Mouse (Mus musculus) midbrain, embryonic 13.5 days (tissue): Measurements from ENCODE around the gene Ptpn6. TPM values are rescaled to one million over a fixed set of nuclear protein-coding genes. Genes with fewer than 3 reads are reported as not detected.

Experiments used
- ATAC-seq: fragments of 200-750 bp; cut with Nextera tagmentation; 2 replicates; pipeline ENCODE4 v1.8.0; 2017; ENCODE audit warnings: mild to moderate bottlenecking, moderate TSS enrichment, moderate library complexity
- H3K27ac ChIP-seq: fragments of 300-500 bp; sonication (generic); 2 replicates; pipeline ENCODE4 v1.5.1; 2015; ENCODE audit warnings: inconsistent platforms, mild to moderate bottlenecking, moderate library complexity
- H3K27me3 ChIP-seq: fragments of 300-500 bp; sonication (generic); 2 replicates; pipeline ENCODE4 v1.6.1; 2015; ENCODE audit warnings: mild to moderate bottlenecking, inconsistent platforms
- H3K36me3 ChIP-seq: fragments of 300-500 bp; sonication (generic); 2 replicates; pipeline ENCODE4 v1.6.1; 2015; ENCODE audit warnings: mild to moderate bottlenecking, inconsistent platforms
- H3K4me1 ChIP-seq: fragments of 300-500 bp; sonication (generic); replicated peaks from 2 replicates; pipeline ENCODE4 v1.6.1; 2015; ENCODE audit warnings: inconsistent platforms
- H3K4me2 ChIP-seq: fragments of 300-500 bp; sonication (generic); replicated peaks from 2 replicates; pipeline ENCODE4 v1.6.1; 2015; ENCODE audit warnings: moderate library complexity, mild to moderate bottlenecking, inconsistent platforms
- H3K4me3 ChIP-seq: fragments of 300-500 bp; sonication (generic); replicated peaks from 2 replicates; pipeline ENCODE4 v1.5.1; 2015; ENCODE audit warnings: mild to moderate bottlenecking, inconsistent platforms
- H3K9ac ChIP-seq: fragments of 300-500 bp; sonication (generic); replicated peaks from 2 replicates; pipeline ENCODE4 v1.6.1; 2015; ENCODE audit warnings: mild to moderate bottlenecking, inconsistent platforms
- H3K9me3 ChIP-seq: fragments of 300-500 bp; sonication (generic); 2 replicates; pipeline ENCODE4 v1.6.1; 2016; ENCODE audit warnings: mild to moderate bottlenecking, inconsistent platforms
- WGBS: fragments of 180-500 bp; shearing (Covaris S2); methylation state at CpG from one replicate; pipeline ENCODE4 v1.1.7; 2015; 5-methylcytosine and 5-hydroxymethylcytosine counted together
- polyA plus RNA-seq: library from polyadenylated mRNA; unstranded; fragments of >200 nt; fragmentation: Nextera tagmentation; extraction: Ambion mirVana; gene quantifications from 2 replicates; pipeline ENCODE4 v1.2.1, GENCODE M21; 2015

Gene Ptpn6
- polyA plus RNA-seq, 1 experiment from 2014 or later: 3.4 TPM

DNA sequence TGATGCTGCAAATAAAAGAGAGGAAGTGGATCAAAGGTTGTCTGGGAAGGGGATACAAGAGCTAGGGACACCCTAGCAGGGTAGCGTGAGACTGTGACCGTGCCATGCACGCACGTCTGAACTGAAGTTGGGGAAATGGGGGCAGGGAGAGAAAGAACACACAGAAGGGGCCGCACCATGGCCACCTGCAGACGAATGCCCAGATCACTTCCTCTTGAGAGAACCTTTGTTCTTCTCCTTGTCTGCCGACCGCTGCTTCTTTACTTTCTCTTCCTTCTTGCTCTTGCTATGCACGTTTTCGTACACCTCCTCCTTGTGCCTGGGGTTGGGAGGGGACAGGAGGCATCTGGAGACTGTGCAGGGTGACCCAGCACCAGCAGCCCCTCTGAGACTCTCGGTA lies 17.6 kb downstream of the Ptpn6 start:
- no peak for ATAC-seq
- Histone ChIP-seq H3K4me1 (no peaks in the 10 kb centered on the region), H3K4me2 (no peak overlapping the region), H3K9me3 (no peaks in the 10 kb centered on the region), H3K9ac (no peak overlapping the region), H3K27ac (no peak overlapping the region), H3K4me3 (no peak overlapping the region), H3K36me3 (peaks cover 21% of the 10 kb centered on the region), H3K27me3 (no peaks in the 10 kb centered on the region)
- 65% methylated on average over 11 of the region's 11 CpGs for WGBS

- WGBS: 78% methylated on average over 7 of the region's 7 CpGs
- no peak for ATAC-seq
- H3K36me3 ChIP-seq: peaks cover 35% of the 10 kb centered on the region
- 0 out of 2 replicates have a peak, but pooled peaks cover under 1% of the 10 kb centered on the region for H3K4me1 ChIP-seq
- no peak overlapping the region for H3K4me2 ChIP-seq
- no peak overlapping the region for H3K9ac ChIP-seq
- H3K27ac ChIP-seq: no peak overlapping the region
- no peaks in the 10 kb centered on the region for H3K9me3 ChIP-seq
- H3K27me3 ChIP-seq: no peaks in the 10 kb centered on the region
- no peak overlapping the region for H3K4me3 ChIP-seq
Observed at GRCm38 (mm10) chr6:124719354-124719978, 19.0 kb downstream of the Ptpn6 start.

GRCm38 (mm10) chr6:124718703-124719102 lies 19.8 kb downstream of the Ptpn6 start:
- H3K4me1 ChIP-seq: peaks cover 8% of the 10 kb centered on the region
- no peaks in the 10 kb centered on the region for H3K27me3 ChIP-seq
- H3K27ac ChIP-seq: no peak overlapping the region
- 58% methylated on average over 9 of the region's 16 CpGs for WGBS
- no peak for ATAC-seq
- no peaks in the 10 kb centered on the region for H3K9me3 ChIP-seq
- no peak overlapping the region for H3K9ac ChIP-seq
- H3K4me2 ChIP-seq: no peak overlapping the region
- H3K36me3 ChIP-seq: peaks cover 43% of the 10 kb centered on the region
- H3K4me3 ChIP-seq: no peak overlapping the region

DNA sequence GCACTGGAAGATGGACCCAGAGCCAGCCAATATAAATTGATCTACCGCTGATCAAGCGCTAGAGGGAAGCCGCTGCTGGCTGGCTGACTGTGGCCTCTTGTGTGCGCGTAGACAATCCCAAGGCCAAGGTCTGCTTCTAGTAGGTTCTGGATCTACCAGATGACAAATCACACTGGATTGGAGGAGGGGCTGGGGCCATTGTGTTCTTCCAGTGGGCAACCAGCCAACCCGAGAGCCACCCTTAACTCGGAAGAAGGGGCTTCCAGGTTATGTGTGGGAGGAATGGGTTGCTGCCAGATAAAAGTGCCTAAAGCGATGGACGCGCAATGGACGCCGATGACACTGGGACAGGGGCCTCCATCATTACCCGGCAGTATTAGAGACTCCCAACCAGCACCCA lies 20.5 kb downstream of the Ptpn6 start:
- H3K9ac ChIP-seq: no peak overlapping the region
- H3K4me3 ChIP-seq: no peak overlapping the region
- WGBS: 81% methylated on average over 13 of the region's 13 CpGs
- H3K36me3 ChIP-seq: peaks cover 43% of the 10 kb centered on the region
- ATAC-seq: no peak
- no peaks in the 10 kb centered on the region for H3K27me3 ChIP-seq
- peaks cover 16% of the 10 kb centered on the region for H3K4me1 ChIP-seq
- H3K27ac ChIP-seq: no peak overlapping the region
- no peaks in the 10 kb centered on the region for H3K9me3 ChIP-seq
- H3K4me2 ChIP-seq: no peak overlapping the region

- Histone ChIP-seq H3K27me3 (no peaks in the 10 kb centered on the region), H3K36me3 (peaks cover 43% of the 10 kb centered on the region), H3K4me2 (no peak overlapping the region), H3K27ac (0 out of 2 replicates have a peak overlapping the region, but pooled peaks have one; percentile 5), H3K9me3 (no peaks in the 10 kb centered on the region), H3K9ac (no peak overlapping the region), H3K4me1 (peaks cover 20% of the 10 kb centered on the region), H3K4me3 (no peak overlapping the region)
- no peak for ATAC-seq
- WGBS: 68% methylated on average over 20 of the region's 20 CpGs
Observed at GRCm38 (mm10) chr6:124716864-124717490, 21.5 kb downstream of the Ptpn6 start.

DNA sequence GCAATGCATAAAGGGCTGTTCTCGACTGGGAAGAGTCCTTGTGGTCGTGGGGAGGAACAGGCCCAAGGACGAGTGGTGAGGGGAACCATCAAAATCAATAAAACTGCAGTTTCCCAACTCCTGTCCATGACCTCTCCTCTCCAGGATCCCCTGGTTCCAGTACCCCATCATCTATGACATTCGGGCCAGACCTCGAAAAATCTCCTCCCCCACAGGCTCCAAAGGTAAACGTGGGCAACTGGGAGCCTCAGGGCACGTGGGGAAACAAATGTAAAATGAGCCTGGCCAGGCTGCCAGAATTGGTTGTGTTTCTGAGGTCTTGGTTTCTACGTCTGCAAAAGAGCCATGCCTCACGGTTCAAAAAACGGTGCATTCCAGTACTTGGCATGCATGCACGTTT lies 25.6 kb downstream of the Ptpn6 start:
- Histone ChIP-seq H3K4me3 (peak overlapping the region; percentile 99), H3K4me1 (peaks cover 43% of the 10 kb centered on the region), H3K9ac (peak overlapping the region; percentile 97), H3K36me3 (peaks cover 53% of the 10 kb centered on the region), H3K9me3 (no peaks in the 10 kb centered on the region), H3K27me3 (no peaks in the 10 kb centered on the region), H3K4me2 (peak overlapping the region; percentile 98), H3K27ac (peak overlapping the region; percentile 86)
- WGBS: 22% methylated on average over 11 of the region's 11 CpGs
- no peak for ATAC-seq

- ATAC-seq: peak; percentile 98
- Histone ChIP-seq H3K9me3 (no peaks in the 10 kb centered on the region), H3K27ac (peak within 1 kb of the TSS; percentile 86), H3K36me3 (peaks cover 49% of the 10 kb centered on the region), H3K4me1 (peaks cover 43% of the 10 kb centered on the region), H3K27me3 (no peaks in the 10 kb centered on the region), H3K4me2 (peak within 1 kb of the TSS; percentile 98), H3K9ac (peak within 1 kb of the TSS; percentile 97), H3K4me3 (peak within 1 kb of the TSS; percentile 99)
- WGBS: under 1% methylated on average over 76 of the region's 76 CpGs
Observed at GRCm38 (mm10) chr6:124711824-124712782, 26.4 kb downstream of the Ptpn6 start, which contains the start of the genes Emg1 and Phb2. Gene Emg1, minus strand, starts transcription at chr6:124712178. Gene Phb2, plus strand, starts transcription at chr6:124712336.

GRCm38 (mm10) chr6:124708289-124708889 lies 30.1 kb downstream of the Ptpn6 start:
- Histone ChIP-seq H3K4me3 (no peak overlapping the region), H3K4me1 (peaks cover 32% of the 10 kb centered on the region), H3K9me3 (no peaks in the 10 kb centered on the region), H3K27me3 (no peaks in the 10 kb centered on the region), H3K27ac (no peak overlapping the region), H3K4me2 (no peak overlapping the region), H3K9ac (no peak overlapping the region), H3K36me3 (peaks cover 45% of the 10 kb centered on the region)
- no peak for ATAC-seq
- 93% methylated on average over 10 of the region's 10 CpGs for WGBS

DNA sequence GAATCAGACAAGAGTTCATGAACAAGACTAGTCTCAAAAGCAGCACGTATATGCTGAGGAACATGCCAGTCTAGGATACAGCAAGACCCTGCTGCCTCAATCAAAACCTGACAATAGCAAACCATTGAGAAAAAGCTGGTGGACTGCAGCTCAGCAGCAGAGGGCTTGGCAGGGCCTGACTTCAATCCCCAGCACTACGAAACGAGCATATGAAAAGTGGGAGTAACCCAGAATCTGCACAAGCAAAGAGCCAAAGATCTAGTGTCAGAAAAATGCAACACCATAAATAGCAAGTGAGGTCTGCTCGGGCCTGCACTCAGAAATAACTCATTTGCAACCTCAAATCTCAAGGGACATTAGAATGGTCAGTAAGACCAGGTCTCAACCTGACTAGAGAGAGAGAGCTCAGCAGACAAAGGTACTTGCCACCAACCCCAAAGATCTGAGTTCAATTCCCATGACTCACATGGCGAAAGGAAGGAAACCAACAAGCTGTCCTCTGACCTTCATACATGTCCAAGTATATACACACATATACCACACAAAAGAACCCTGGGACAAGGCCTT lies 32.4 kb downstream of the Ptpn6 start:
- no peak overlapping the region for H3K4me3 ChIP-seq
- H3K9ac ChIP-seq: no peak overlapping the region
- no peak overlapping the region for H3K27ac ChIP-seq
- no peak for ATAC-seq
- H3K4me2 ChIP-seq: no peak overlapping the region
- no peaks in the 10 kb centered on the region for H3K9me3 ChIP-seq
- peaks cover 21% of the 10 kb centered on the region for H3K4me1 ChIP-seq
- WGBS: 93% methylated on average over 5 of the region's 5 CpGs
- no peaks in the 10 kb centered on the region for H3K27me3 ChIP-seq
- peaks cover 67% of the 10 kb centered on the region for H3K36me3 ChIP-seq

DNA sequence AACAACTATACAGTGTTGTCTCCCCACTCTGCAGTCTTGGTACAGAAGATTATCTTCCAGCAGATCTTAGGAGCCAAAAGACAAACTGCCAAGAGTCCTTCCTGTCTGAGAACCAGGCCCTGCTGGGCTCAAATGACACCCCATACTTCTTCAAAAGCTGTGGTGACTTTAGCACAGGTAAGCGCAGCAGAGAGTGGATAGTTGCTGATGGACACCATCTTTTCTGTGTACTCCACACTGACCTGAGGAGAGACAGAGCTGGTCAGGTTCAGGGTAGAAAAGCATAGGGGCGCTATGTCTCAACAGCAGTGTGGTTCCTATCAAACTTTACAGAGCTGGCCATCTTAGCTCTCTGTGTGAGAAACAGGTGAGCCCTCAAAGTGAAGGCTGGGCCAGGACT lies 34.1 kb downstream of the Ptpn6 start:
- Histone ChIP-seq H3K4me2 (no peak overlapping the region), H3K27me3 (no peaks in the 10 kb centered on the region), H3K36me3 (peaks cover 83% of the 10 kb centered on the region), H3K4me1 (peaks cover 4% of the 10 kb centered on the region), H3K9me3 (no peaks in the 10 kb centered on the region), H3K4me3 (no peak overlapping the region), H3K27ac (no peak overlapping the region), H3K9ac (no peak overlapping the region)
- ATAC-seq: no peak
- WGBS: 93% methylated on average over 2 of the region's 2 CpGs

GRCm38 (mm10) chr6:124703789-124704188 lies 34.7 kb downstream of the Ptpn6 start:
- 89% methylated on average over 7 of the region's 7 CpGs for WGBS
- Histone ChIP-seq H3K27me3 (no peaks in the 10 kb centered on the region), H3K4me2 (no peak overlapping the region), H3K9me3 (no peaks in the 10 kb centered on the region), H3K9ac (no peak overlapping the region), H3K36me3 (peaks cover 84% of the 10 kb centered on the region), H3K27ac (no peak overlapping the region), H3K4me3 (no peak overlapping the region), H3K4me1 (no peaks in the 10 kb centered on the region)
- no peak for ATAC-seq
